Mouse (Mus musculus) midbrain, embryonic 12.5 days (tissue): ENCODE measurements around the gene Atp6v0a4. TPM values are rescaled to one million over a fixed set of nuclear protein-coding genes. Genes with fewer than 3 reads are reported as not detected.

Experiments
- ATAC-seq: fragments of 200-750 bp; cut with Nextera tagmentation; 2 replicates; pipeline ENCODE4 v1.8.0; 2017; ENCODE audit warnings: low read depth, moderate TSS enrichment, moderate library complexity; ENCODE audit not compliant: low FRiP score
- H3K27ac ChIP-seq: fragments of 300-500 bp; sonication (generic); replicated peaks from 2 replicates; pipeline ENCODE4 v1.5.1; 2016; ENCODE audit warnings: mild to moderate bottlenecking
- H3K27me3 ChIP-seq: fragments of 300-500 bp; sonication (generic); 2 replicates; pipeline ENCODE4 v1.6.1; 2016; ENCODE audit warnings: mild to moderate bottlenecking
- H3K36me3 ChIP-seq: fragments of 300-500 bp; sonication (generic); 2 replicates; pipeline ENCODE4 v1.6.1; 2016
- H3K4me1 ChIP-seq: fragments of 300-500 bp; sonication (generic); 2 replicates; pipeline ENCODE4 v1.6.1; 2016
- H3K4me2 ChIP-seq: fragments of 300-500 bp; sonication (generic); replicated peaks from 2 replicates; pipeline ENCODE4 v1.6.1; 2016; ENCODE audit warnings: mild to moderate bottlenecking, moderate library complexity
- H3K4me3 ChIP-seq: fragments of 300-500 bp; sonication (generic); 2 replicates; pipeline ENCODE4 v1.5.1; 2016; ENCODE audit warnings: mild to moderate bottlenecking
- H3K9ac ChIP-seq: fragments of 300-500 bp; sonication (generic); replicated peaks from 2 replicates; pipeline ENCODE4 v1.6.1; 2016; ENCODE audit warnings: mild to moderate bottlenecking, moderate library complexity
- H3K9me3 ChIP-seq: fragments of 300-500 bp; sonication (generic); 2 replicates; pipeline ENCODE4 v1.6.1; 2016; ENCODE audit warnings: mild to moderate bottlenecking
- WGBS: fragments of 180-500 bp; shearing (Covaris S2); methylation state at CpG from one replicate; pipeline ENCODE4 v1.1.7; 2016; 5-methylcytosine and 5-hydroxymethylcytosine counted together
- polyA plus RNA-seq: library from polyadenylated mRNA; unstranded; fragments of >200 nt; fragmentation: Nextera tagmentation; extraction: Ambion mirVana; gene quantifications from 2 replicates; pipeline ENCODE4 v1.2.1, GENCODE M21; 2016

The Atp6v0a4 gene
- polyA plus RNA-seq, 1 experiment from 2014 or later, result not detected

DNA sequence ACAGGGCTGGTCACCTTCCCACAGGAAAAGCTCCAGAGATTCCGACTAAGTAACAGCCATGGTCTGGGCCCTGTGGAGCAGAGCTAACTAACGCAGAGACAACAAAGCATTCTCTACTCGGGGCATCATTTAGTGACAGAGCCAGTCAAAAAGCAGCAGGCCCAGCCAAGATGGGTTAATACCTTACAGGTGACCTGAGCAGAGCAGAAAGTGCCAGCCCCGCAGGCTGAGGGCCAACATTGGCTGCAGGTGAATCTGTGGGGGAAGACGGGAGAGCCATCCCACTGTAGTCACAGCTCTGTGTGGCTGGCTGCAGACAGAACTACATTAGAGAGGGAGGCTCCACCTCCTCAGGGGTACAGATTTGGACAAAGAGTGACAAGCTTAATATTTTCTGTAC is 22.9 kb upstream of the Atp6v0a4 start:
- Histone ChIP-seq H3K4me3 (no peak overlapping the region), H3K27ac (no peak overlapping the region), H3K9ac (no peak overlapping the region), H3K36me3 (peaks cover 71% of the 10 kb centered on the region), H3K4me2 (no peak overlapping the region), H3K9me3 (no peaks in the 10 kb centered on the region), H3K4me1 (no peaks in the 10 kb centered on the region), H3K27me3 (no peaks in the 10 kb centered on the region)
- no peak for ATAC-seq
- 90% methylated on average over 5 of the region's 5 CpGs for WGBS

DNA sequence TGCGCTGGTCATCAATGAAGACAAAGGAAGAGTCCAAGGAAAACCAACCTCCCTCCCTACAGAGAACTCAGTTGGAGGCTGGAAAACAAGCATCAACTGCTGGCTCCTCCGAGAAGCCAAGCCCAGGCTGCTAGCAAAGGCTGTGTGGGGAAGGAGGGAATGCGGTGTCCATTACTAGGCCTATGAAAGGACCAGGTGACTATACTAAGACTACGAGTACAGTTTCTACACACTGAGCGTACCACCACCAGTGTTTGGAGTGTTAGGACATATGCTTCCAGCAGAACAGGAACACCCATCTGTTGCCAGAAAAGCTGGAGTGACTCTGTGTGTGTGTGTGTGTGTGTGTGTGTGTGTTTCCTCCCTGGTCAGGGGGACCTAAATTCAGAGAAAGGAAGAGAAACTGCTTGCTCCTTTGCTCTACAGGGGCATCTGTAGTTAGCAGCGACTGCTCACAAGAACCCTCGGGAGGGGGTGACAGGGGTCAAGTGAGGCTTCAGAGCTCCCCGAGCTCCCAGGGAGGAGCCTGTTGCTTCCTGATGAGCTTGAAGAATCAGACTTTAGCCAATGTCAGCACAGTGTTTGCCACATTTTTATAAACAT is 21.2 kb upstream of the Atp6v0a4 start:
- H3K27ac ChIP-seq, result no peak overlapping the region
- WGBS, result 62% methylated on average over 8 of the region's 8 CpGs
- no peak overlapping the region for H3K4me2 ChIP-seq
- no peaks in the 10 kb centered on the region for H3K4me1 ChIP-seq
- no peak overlapping the region for H3K9ac ChIP-seq
- H3K36me3 ChIP-seq, result peaks cover 75% of the 10 kb centered on the region
- no peaks in the 10 kb centered on the region for H3K9me3 ChIP-seq
- no peak overlapping the region for H3K4me3 ChIP-seq
- H3K27me3 ChIP-seq, result no peaks in the 10 kb centered on the region
- no peak for ATAC-seq

DNA sequence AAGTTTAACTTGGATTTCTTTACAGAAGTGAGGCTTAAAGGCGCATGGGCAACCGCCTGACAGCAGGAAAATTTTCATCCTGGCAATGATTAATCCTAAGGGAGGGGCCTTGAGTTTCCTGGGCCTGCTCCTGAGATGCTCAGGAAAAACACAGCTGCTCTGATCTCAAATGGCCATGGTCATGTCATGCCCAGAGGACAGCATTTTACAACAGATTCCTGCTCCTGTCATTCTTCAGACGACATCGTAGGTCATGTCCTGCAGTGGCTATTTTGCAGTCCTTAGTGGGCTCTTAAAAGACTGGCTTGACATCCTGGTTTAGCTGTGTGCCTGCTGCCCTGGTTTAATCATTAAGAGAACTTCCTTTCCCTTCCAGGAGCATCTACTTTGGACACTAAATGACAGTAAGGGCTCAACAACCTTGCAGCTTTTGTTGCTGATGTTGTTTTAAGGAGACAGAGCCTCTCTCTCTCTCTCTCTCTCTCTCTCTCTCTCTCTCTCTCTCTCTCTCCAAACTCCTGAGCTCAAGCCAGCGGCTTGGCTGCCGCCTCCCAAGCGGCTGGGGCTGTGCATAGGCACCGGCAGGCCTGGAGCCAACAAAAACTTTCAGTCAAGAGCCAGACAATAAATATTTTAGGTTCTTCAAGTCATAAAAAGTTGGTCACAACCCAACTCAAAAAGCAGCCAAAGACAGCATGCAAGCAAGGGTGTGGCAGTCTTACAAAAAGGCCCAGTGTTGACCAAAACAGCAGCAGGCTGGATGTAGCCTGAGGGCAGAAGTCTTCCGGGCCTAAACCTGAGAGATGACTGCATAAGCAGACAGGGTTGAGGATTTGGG is 20.0 kb upstream of the Atp6v0a4 start:
- Histone ChIP-seq H3K36me3 (peaks cover 78% of the 10 kb centered on the region), H3K4me2 (no peak overlapping the region), H3K4me1 (no peaks in the 10 kb centered on the region), H3K9me3 (no peaks in the 10 kb centered on the region), H3K27ac (no peak overlapping the region), H3K27me3 (no peaks in the 10 kb centered on the region), H3K9ac (no peak overlapping the region), H3K4me3 (no peak overlapping the region)
- ATAC-seq, result no peak
- 73% methylated on average over 9 of the region's 9 CpGs for WGBS

DNA sequence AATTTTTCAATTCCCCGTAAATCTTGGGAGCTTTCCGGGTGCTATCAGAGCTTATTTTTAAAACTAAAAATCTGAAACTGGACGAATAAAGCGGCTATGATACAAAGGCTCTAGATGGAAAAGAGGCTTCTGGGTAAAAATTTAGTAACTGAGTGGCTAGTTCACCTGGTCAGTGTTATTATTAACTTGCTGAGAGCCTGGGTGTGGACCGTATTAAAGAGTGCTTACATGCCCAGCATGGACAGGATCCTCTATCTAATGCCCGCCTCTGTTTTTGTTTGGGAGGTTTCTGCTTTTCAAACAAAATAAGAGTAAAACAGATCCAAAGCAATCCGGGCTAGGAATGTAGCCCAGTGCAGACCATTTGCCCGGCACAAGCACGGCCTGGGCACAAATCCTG is 16.0 kb upstream of the Atp6v0a4 start:
- peaks cover 73% of the 10 kb centered on the region for H3K36me3 ChIP-seq
- no peak overlapping the region for H3K27ac ChIP-seq
- H3K9ac ChIP-seq, result no peak overlapping the region
- no peak overlapping the region for H3K4me2 ChIP-seq
- no peaks in the 10 kb centered on the region for H3K9me3 ChIP-seq
- H3K4me3 ChIP-seq, result no peak overlapping the region
- H3K4me1 ChIP-seq, result no peaks in the 10 kb centered on the region
- ATAC-seq, result no peak
- 95% methylated on average over 9 of the region's 9 CpGs for WGBS
- H3K27me3 ChIP-seq, result no peaks in the 10 kb centered on the region

DNA sequence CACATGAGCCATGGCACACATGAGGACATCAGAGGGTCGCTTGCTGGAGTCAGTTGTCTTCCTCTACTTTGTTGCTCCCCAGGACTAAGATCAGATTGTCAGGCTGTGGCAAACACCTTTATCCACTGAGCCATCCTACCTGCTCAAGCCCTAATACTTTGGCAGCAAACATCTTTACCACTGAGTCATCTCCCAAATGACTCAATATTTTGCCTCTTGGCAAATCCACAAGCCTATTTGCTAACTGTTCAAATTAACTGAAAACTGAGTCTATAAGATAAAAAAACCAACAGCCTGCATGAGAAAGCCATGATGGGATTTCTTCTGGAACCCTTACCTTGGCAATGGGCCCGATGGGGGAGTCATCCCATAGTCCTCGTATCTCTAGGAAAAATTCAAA is 14.7 kb upstream of the Atp6v0a4 start:
- no peaks in the 10 kb centered on the region for H3K9me3 ChIP-seq
- WGBS, result 86% methylated on average over 3 of the region's 3 CpGs
- no peak overlapping the region for H3K9ac ChIP-seq
- peaks cover 69% of the 10 kb centered on the region for H3K36me3 ChIP-seq
- no peak overlapping the region for H3K27ac ChIP-seq
- no peaks in the 10 kb centered on the region for H3K27me3 ChIP-seq
- H3K4me2 ChIP-seq, result no peak overlapping the region
- H3K4me3 ChIP-seq, result no peak overlapping the region
- ATAC-seq, result no peak
- no peaks in the 10 kb centered on the region for H3K4me1 ChIP-seq

DNA sequence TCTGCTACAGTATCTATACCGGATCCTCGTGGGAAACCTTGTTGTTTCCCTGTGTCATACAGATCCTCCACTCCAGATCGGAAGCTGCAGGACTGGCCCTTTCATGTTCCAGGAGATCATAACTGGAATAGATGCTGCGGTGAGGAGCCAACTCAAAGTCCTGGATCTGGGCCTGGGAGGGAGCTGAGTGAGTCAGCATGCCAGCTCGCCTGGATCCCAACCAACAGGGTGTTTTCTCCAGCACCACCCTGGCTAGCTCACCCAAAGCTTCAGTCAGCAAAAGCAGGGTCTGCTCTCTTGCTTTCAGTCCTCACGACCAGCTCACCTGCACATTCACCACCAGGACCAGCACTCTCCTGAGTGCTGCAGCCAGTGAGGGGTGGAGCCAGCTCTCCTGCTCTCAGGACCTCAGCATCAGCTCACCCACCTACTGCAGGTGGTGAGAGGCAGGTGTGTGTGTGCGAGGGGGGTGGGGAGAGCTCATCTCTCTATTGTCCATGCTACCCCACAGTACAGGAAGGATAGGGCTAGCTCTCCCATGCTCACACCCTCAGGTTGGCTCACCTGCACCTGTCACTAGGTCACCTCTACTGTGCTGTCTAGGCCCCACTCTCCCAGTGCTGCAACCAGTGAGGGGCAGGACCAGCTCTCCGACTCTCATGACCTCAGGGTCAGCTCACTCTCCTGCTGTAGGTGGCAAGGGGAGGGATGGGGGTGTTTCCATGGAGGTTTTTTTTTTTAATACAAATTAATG is 10.6 kb upstream of the Atp6v0a4 start:
- Histone ChIP-seq H3K4me3 (no peak overlapping the region), H3K27ac (no peak overlapping the region), H3K9ac (no peak overlapping the region), H3K4me1 (no peaks in the 10 kb centered on the region), H3K9me3 (no peaks in the 10 kb centered on the region), H3K36me3 (peaks cover 65% of the 10 kb centered on the region), H3K4me2 (no peak overlapping the region), H3K27me3 (no peaks in the 10 kb centered on the region)
- WGBS, result 93% methylated on average over 8 of the region's 8 CpGs
- no peak for ATAC-seq

DNA sequence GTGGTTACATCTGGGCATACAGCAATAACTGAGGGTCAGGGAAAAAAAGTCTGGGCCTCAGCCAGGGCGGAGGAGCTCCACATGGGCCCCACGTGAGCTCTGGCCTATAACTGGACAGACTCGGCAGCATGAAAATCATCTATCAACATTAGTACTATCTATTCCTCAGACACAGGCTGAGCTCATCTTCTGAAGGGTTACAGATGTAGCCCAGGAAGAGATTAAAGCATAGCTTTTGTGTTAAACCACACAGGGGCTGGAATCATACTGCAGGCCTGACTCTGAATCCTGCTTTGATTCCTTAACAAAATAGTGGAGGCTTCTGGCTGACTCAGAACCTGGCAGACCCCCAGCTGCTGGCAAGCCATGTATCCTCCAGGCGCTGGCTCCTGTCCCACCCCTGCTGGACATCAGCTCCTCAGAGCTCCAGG is 7.4 kb upstream of the Atp6v0a4 start:
- no peak overlapping the region for H3K27ac ChIP-seq
- no peaks in the 10 kb centered on the region for H3K4me1 ChIP-seq
- H3K4me2 ChIP-seq, result no peak overlapping the region
- no peaks in the 10 kb centered on the region for H3K9me3 ChIP-seq
- no peak overlapping the region for H3K4me3 ChIP-seq
- WGBS, result 89% methylated on average over 4 of the region's 4 CpGs
- peaks cover 67% of the 10 kb centered on the region for H3K36me3 ChIP-seq
- no peak for ATAC-seq
- no peaks in the 10 kb centered on the region for H3K27me3 ChIP-seq
- H3K9ac ChIP-seq, result no peak overlapping the region

DNA sequence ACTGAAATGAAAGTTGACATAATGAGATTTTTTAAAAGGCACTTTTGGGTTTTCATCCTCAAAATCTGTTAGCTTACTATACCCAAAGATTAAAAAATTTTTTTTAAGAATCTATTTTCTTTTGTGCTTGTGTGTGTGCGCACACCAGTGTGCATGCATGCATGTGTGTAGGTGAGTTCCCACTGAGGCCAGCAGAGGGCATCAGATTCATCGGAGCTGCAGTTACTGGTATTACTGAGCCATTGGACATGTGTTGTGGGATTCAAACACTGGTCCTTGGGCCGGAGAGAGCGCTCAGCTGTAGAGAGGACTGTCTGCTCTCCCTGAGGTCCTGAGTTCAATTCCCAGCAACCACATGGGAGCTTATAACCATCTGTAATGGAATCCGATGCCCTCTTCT is 5.5 kb upstream of the Atp6v0a4 start:
- H3K36me3 ChIP-seq, result peaks cover 62% of the 10 kb centered on the region
- H3K9ac ChIP-seq, result no peak overlapping the region
- H3K4me2 ChIP-seq, result no peak overlapping the region
- H3K4me1 ChIP-seq, result no peaks in the 10 kb centered on the region
- no peak overlapping the region for H3K4me3 ChIP-seq
- ATAC-seq, result no peak
- no peaks in the 10 kb centered on the region for H3K27me3 ChIP-seq
- WGBS, result 97% methylated on average over 5 of the region's 5 CpGs
- H3K27ac ChIP-seq, result no peak overlapping the region
- H3K9me3 ChIP-seq, result no peaks in the 10 kb centered on the region

DNA sequence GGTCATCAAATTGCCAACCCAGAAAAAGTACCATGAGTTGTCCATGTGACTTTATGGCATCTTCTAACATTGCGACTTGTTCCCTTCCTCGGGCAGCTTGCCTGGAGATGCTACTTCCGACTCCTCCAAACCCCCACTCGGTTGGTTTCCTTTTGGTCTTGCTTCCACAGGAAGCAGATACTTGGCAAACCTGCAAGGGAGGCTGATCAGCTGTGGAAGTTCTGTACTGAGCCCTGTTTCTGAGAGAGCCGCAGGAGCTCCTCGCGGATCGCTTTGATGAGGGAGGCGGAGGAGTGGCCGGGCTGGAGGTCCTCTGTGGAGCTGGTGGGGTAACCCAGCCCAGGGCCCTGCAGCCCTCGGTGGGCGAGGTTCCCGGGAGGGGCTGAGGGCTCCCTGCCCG is 3.7 kb upstream of the Atp6v0a4 start:
- H3K9me3 ChIP-seq, result no peaks in the 10 kb centered on the region
- H3K4me2 ChIP-seq, result no peak overlapping the region
- H3K27me3 ChIP-seq, result no peaks in the 10 kb centered on the region
- ATAC-seq, result no peak
- no peak overlapping the region for H3K27ac ChIP-seq
- H3K4me1 ChIP-seq, result no peaks in the 10 kb centered on the region
- peaks cover 68% of the 10 kb centered on the region for H3K36me3 ChIP-seq
- no peak overlapping the region for H3K9ac ChIP-seq
- 94% methylated on average over 14 of the region's 14 CpGs for WGBS
- no peak overlapping the region for H3K4me3 ChIP-seq

DNA sequence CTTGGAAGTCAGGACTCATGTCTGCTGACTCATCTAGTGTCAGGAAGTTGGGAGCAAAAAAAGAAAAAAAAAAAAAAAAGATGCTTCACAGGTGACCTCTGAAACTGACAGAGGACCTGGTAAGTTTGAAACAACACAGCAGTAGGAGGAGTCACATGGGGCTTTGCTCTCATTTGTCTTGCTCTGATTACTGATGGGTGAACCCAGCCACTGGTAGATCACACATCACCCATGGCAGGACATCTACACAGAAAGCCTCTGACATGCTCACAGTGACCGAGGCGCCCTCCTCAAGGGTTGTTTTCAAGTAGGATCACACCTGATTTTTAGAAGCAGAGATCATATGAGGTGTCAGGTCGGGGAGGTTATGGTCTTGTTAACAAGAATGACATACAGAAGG is 1.1 kb upstream of the Atp6v0a4 start:
- Histone ChIP-seq H3K4me3 (no peak overlapping the region), H3K4me2 (no peak overlapping the region), H3K27ac (no peak overlapping the region), H3K9ac (no peak overlapping the region), H3K36me3 (peaks cover 55% of the 10 kb centered on the region), H3K27me3 (no peaks in the 10 kb centered on the region), H3K9me3 (no peaks in the 10 kb centered on the region), H3K4me1 (no peaks in the 10 kb centered on the region)
- WGBS, result 96% methylated on average over 3 of the region's 3 CpGs
- no peak for ATAC-seq

DNA sequence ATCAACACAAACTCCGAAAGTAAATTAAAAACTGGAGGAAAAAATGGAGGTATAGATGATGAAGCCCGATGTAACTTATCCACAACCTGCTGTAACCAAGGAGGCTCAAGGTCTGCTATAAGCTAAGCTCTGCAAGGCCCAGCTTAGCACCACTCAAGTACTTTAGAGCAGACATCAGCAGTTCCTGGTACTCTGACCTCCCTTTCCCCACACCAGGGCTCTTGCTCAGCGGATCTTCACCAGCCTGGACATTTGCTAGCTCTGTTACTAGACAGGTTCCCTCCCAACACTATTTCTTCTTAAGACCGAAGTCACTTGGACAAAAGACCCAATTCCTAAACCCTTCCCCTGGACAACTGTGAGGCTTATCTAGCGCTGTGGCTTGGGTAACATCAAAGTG is 496 bp upstream of the Atp6v0a4 start:
- Histone ChIP-seq H3K36me3 (peaks cover 49% of the 10 kb centered on the region), H3K27ac (no peak overlapping the region), H3K4me1 (no peaks in the 10 kb centered on the region), H3K9me3 (no peaks in the 10 kb centered on the region), H3K4me2 (no peak overlapping the region), H3K9ac (no peak overlapping the region), H3K27me3 (no peaks in the 10 kb centered on the region), H3K4me3 (no peak overlapping the region)
- 95% methylated on average over 5 of the region's 5 CpGs for WGBS
- no peak for ATAC-seq

DNA sequence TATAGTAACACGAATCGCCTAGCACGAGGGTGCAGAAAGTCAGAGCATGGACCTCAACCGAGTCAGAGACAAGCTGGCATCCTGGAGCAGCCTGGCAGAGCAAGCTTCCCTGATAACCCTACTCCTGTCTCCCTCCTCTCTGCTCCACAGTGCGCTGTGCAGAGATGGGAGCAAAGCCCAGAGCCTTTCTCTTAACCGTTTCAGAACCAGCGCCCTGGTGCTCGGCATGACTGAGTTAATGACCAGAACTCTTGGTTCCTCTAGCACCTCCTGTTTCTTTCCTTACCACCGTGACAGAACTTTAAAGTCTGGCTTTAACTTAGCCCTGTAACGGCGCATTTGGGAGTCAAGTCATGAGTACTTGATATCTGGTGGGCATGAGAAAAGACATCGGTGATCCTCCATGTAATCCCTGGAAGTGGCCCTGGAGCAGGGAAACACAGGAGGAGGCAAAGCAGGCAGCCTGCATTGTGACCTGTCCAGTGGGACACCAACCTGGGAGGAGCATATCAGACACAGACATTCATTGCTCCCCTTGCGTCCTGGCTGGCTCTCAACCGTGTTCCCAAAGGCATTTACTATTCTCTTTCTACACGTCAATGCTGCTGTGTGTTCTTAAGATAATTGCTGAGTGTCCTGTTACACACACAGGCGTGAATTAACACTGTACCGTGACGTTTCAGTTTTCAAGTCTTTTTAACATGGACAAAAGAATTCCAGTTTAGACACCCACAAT is 747 bp downstream of the Atp6v0a4 start:
- H3K9ac ChIP-seq, result no peak overlapping the region
- H3K36me3 ChIP-seq, result peaks cover 42% of the 10 kb centered on the region
- no peaks in the 10 kb centered on the region for H3K9me3 ChIP-seq
- no peaks in the 10 kb centered on the region for H3K27me3 ChIP-seq
- H3K4me3 ChIP-seq, result no peak overlapping the region
- H3K4me2 ChIP-seq, result no peak overlapping the region
- ATAC-seq, result no peak
- 85% methylated on average over 18 of the region's 18 CpGs for WGBS
- H3K4me1 ChIP-seq, result no peaks in the 10 kb centered on the region
- no peak overlapping the region for H3K27ac ChIP-seq
